In the genomic region with DNA sequence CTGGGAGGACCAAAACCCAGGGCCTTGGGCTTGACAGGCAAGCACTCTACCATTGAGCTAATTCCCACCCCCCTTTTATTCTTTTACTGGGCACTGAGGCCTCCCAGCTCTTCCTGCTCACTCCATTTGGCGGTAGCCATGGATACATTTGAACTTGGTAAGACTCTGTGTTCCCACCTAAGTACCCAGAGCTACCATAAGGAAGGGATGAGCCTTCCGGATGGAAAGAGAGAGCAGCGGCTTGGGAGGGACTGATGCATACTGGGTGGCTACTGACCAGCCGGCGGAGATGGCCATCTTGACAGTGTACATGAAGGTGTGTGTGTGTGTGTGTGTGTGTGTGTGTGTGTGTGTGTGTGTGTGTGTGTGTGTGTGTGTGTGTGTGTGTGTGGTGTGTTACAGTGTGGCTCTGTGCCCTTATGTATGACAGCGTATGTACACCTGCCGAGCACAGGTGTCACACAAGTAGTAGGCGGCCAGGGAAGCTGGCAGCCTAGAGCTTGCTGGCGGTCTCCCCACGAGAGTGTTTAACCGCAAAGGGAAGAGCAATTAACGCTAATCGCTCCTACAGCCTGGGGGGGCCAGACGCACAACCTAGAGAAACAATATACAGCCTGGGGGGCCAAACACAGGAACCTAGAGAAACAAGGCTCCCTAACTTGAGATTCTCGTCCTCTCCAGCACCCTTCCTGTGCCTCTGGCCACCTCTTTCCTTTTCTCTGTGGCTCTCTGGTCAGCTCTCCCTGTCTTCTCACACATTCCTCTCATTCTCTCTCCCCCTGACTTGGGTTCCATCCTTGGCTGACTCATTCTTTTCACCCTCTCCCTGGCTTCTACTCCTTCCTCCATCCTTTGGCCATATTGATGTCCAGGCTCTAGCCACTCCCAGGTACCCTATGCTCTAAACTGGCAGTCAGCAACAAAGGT, we compare ENCODE assay signal across 9 mouse cellular contexts. TPM values are rescaled to one million over a fixed set of nuclear protein-coding genes. Genes with fewer than 3 reads are reported as not detected.
DNase-seq lines count a peak whose midpoint lies in the region; ATAC-seq and TF ChIP-seq lines count a peak whose summit lies in the region.
"Had no signal": no experiment of that assay in that cellular context is flagged by ENCODE, and none has a peak within 500 bp of the region (broad histone marks: within the 10 kb centered on the region; RNA-seq: fewer than 3 reads in every experiment).

No protein-coding gene starts in this region.

- no peak for TF ChIP-seq CTCF in olfactory bulb, adult 2 months (IDR thresholded peaks at IDR 0.05; ENCODE audit: insufficient read depth, low read depth, low read length)

- peak overlapping the region; percentile 87 for H3K9ac ChIP-seq in intestine, embryonic 16.5 days (ENCODE audit: low read depth, low read length)

- peak overlapping the region; percentile 80 for H3K4me2 ChIP-seq in intestine, embryonic 16.5 days (ENCODE audit: low read depth, low read length)

- 57% methylated on average over 15 of the region's 15 CpGs for WGBS in intestine, embryonic 16.5 days
- 19% methylated on average over 15 of the region's 15 CpGs for WGBS in olfactory bulb, adult 2 months

- no peak for ATAC-seq in megakaryocyte, adult 5-6 weeks (ENCODE audit: poor library complexity, severe bottlenecking)
- no peak for ATAC-seq in intestine, embryonic 16.5 days

- peaks cover 65% of the 10 kb centered on the region for H3K36me3 ChIP-seq in megakaryocyte, embryonic 14.5 days (replicated peaks; ENCODE audit: low read length)
- 0 out of 2 replicates have a peak, but pooled peaks cover 2% of the 10 kb centered on the region for H3K36me3 ChIP-seq in intestine, embryonic 16.5 days (ENCODE audit: control insufficient read depth, insufficient read depth, low read length)

- H3K27ac ChIP-seq in intestine, embryonic 16.5 days (ENCODE audit: low read length): peak overlapping the region; percentile 88; the same call in 1 of the 2 replicates
- peak overlapping the region; percentile 95 for H3K27ac ChIP-seq in olfactory bulb, adult 2 months (ENCODE audit: insufficient read depth, low read depth, low read length)

- no peaks in the 10 kb centered on the region for H3K9me3 ChIP-seq in megakaryocyte, embryonic 14.5 days
- no peaks in the 10 kb centered on the region for H3K9me3 ChIP-seq in intestine, embryonic 16.5 days (ENCODE audit: control insufficient read depth, low read length)

- H3K4me3 ChIP-seq in megakaryocyte, embryonic 14.5 days (replicated peaks): peak overlapping the region; percentile 95
- H3K4me3 ChIP-seq in intestine, embryonic 16.5 days (ENCODE audit: low read length): peak overlapping the region; percentile 74
- H3K4me3 ChIP-seq in olfactory bulb, adult 2 months (ENCODE audit: insufficient read depth, low read depth, low read length): peak overlapping the region; percentile 95

- H3K4me1 ChIP-seq in megakaryocyte, embryonic 14.5 days: peaks cover 71% of the 10 kb centered on the region
- peaks cover 53% of the 10 kb centered on the region for H3K4me1 ChIP-seq in intestine, embryonic 16.5 days (ENCODE audit: control insufficient read depth, insufficient read depth, low read length)
- H3K4me1 ChIP-seq in olfactory bulb, adult 2 months (ENCODE audit: control insufficient read depth, insufficient read depth, low read length): peaks cover 54% of the 10 kb centered on the region

- DNase-seq in embryo, embryonic 9.5 days (ENCODE audit: extremely low spot score): peak; percentile 36
- DNase-seq in adrenal gland, postnatal 14 days: no peak
- DNase-seq in thymus, adult 18-20 months: no peak

- no peaks in the 10 kb centered on the region for H3K27me3 ChIP-seq in megakaryocyte, embryonic 14.5 days (replicated peaks)
- H3K27me3 ChIP-seq in intestine, embryonic 16.5 days (replicated peaks; ENCODE audit: control insufficient read depth, insufficient read depth, low read length): no peaks in the 10 kb centered on the region

- no peak for TF ChIP-seq POLR2A in olfactory bulb, adult 2 months (IDR thresholded peaks at IDR 0.05; ENCODE audit: insufficient read depth, low read depth, low read length)

RNA-seq across cellular contexts. Expression of a gene that starts 1.5 kb away (rescaled TPM):
- 6.9 and 11.9 TPM in 2 replicates for polyA plus RNA-seq in megakaryocyte, embryonic 14.5 days (2012; ENCODE audit: insufficient read depth, low replicate concordance)
- total RNA-seq in megakaryocyte, adult 5-6 weeks (2015): 16.1 and 17.5 TPM in 2 replicates
- total RNA-seq in megakaryocyte, adult 5-6 weeks (2017): 13.6 and 18.5 TPM in 2 replicates
- 80.2 and 81.3 TPM in 2 replicates for polyA plus RNA-seq in intestine, embryonic 16.5 days (2015; fragmentation: Nextera tagmentation; extraction: Ambion mirVana)
- 189 TPM in 1 of 2 replicates, not detected in the other for polyA plus RNA-seq in olfactory bulb, adult 2 months (2012; ENCODE audit: insufficient read depth, insufficient read length, low replicate concordance, missing spikeins)
- total RNA-seq in adrenal gland, postnatal 14 days (2021): 61.5 and 63.2 TPM in 2 replicates

RNA-seq across cellular contexts. Expression of a gene that starts 14.6 kb away (rescaled TPM):
- polyA plus RNA-seq in megakaryocyte, embryonic 14.5 days (2012; ENCODE audit: insufficient read depth, low replicate concordance): not detected in 2 replicates
- not detected in 2 replicates for total RNA-seq in megakaryocyte, adult 5-6 weeks (2015)
- total RNA-seq in megakaryocyte, adult 5-6 weeks (2017): not detected in 2 replicates
- polyA plus RNA-seq in intestine, embryonic 16.5 days (2015; fragmentation: Nextera tagmentation; extraction: Ambion mirVana): 24.1 and 24.6 TPM in 2 replicates
- polyA plus RNA-seq in olfactory bulb, adult 2 months (2012; ENCODE audit: insufficient read depth, insufficient read length, low replicate concordance, missing spikeins): not detected in 2 replicates
- 0.48 and 1.8 TPM in 2 replicates for total RNA-seq in adrenal gland, postnatal 14 days (2021)

RNA-seq across cellular contexts. Expression of a gene that starts 53.1 kb away (rescaled TPM):
- not detected in 2 replicates for polyA plus RNA-seq in megakaryocyte, embryonic 14.5 days (2012; ENCODE audit: insufficient read depth, low replicate concordance)
- total RNA-seq in megakaryocyte, adult 5-6 weeks (2015): not detected in 2 replicates
- not detected in 2 replicates for total RNA-seq in megakaryocyte, adult 5-6 weeks (2017)
- not detected in 2 replicates for polyA plus RNA-seq in intestine, embryonic 16.5 days (2015; fragmentation: Nextera tagmentation; extraction: Ambion mirVana)
- not detected in 2 replicates for polyA plus RNA-seq in olfactory bulb, adult 2 months (2012; ENCODE audit: insufficient read depth, insufficient read length, low replicate concordance, missing spikeins)
- total RNA-seq in adrenal gland, postnatal 14 days (2021): 0.22 and 0.41 TPM in 2 replicates
- total RNA-seq: common myeloid progenitor, adult 5-6 weeks had no signal
- polyA plus RNA-seq: spleen, adult 2 months had no signal

RNA-seq across cellular contexts. Expression of a gene that starts 56.4 kb away (rescaled TPM):
- 18.9 and 46.3 TPM in 2 replicates for polyA plus RNA-seq in megakaryocyte, embryonic 14.5 days (2012; ENCODE audit: insufficient read depth, low replicate concordance)
- 29.6 and 40.0 TPM in 2 replicates for total RNA-seq in megakaryocyte, adult 5-6 weeks (2015)
- 26.1 and 34.4 TPM in 2 replicates for total RNA-seq in megakaryocyte, adult 5-6 weeks (2017)
- polyA plus RNA-seq in intestine, embryonic 16.5 days (2015; fragmentation: Nextera tagmentation; extraction: Ambion mirVana): 43.1 and 45.2 TPM in 2 replicates
- polyA plus RNA-seq in olfactory bulb, adult 2 months (2012; ENCODE audit: insufficient read depth, insufficient read length, low replicate concordance, missing spikeins): not detected in 2 replicates
- total RNA-seq in adrenal gland, postnatal 14 days (2021): 23.9 and 26.1 TPM in 2 replicates

RNA-seq across cellular contexts. Expression of a gene that starts 57.2 kb away (rescaled TPM):
- 15.0 and 34.6 TPM in 2 replicates for polyA plus RNA-seq in megakaryocyte, embryonic 14.5 days (2012; ENCODE audit: insufficient read depth, low replicate concordance)
- total RNA-seq in megakaryocyte, adult 5-6 weeks (2015): 18.9 and 19.4 TPM in 2 replicates
- total RNA-seq in megakaryocyte, adult 5-6 weeks (2017): 63.9 and 71.6 TPM in 2 replicates
- polyA plus RNA-seq in intestine, embryonic 16.5 days (2015; fragmentation: Nextera tagmentation; extraction: Ambion mirVana): 93.2 and 102 TPM in 2 replicates
- 96.2 TPM in 1 of 2 replicates, not detected in the other for polyA plus RNA-seq in olfactory bulb, adult 2 months (2012; ENCODE audit: insufficient read depth, insufficient read length, low replicate concordance, missing spikeins)
- 118 and 125 TPM in 2 replicates for total RNA-seq in adrenal gland, postnatal 14 days (2021)

Comparison
In these comparisons a context has a peak if more than half of its experiments do, and no peak if none do; other contexts are left out.
1. RNA of a gene that starts 14.6 kb away (polyA plus RNA-seq): 24.1 to 24.6 TPM in intestine, embryonic 16.5 days; not detected in megakaryocyte, embryonic 14.5 days and not detected in olfactory bulb, adult 2 months; every median in the first group is over 10 times any median in the second.
2. Peak in every context shown above with its lines, with median percentiles within 50 percentile points of each other: H3K4me3 ChIP-seq.